Mouse (Mus musculus): ENCODE measurements around the gene Madd. TPM values are rescaled to one million over a fixed set of nuclear protein-coding genes. Genes with fewer than 3 reads are reported as not detected.

Gene Madd
- polyA plus RNA-seq, 1 experiment from 2014 or later: 17.8 TPM

- Histone ChIP-seq H3K36me3 (replicated peaks) (peaks cover 45% of the 10 kb centered on the region), H3K27ac (no peak overlapping the region), H3K4me1 (peaks cover 7% of the 10 kb centered on the region), H3K27me3 (ENCODE audit: poor library complexity, severe bottlenecking) (no peaks in the 10 kb centered on the region), H3K9me3 (no peaks in the 10 kb centered on the region), H3K4me3 (no peak overlapping the region)
- WGBS: 88% methylated on average over 11 of the region's 11 CpGs
- no peak for DNase-seq (ENCODE audit: extremely low spot score, low spot score)
Measured at GRCm38 (mm10) chr2:91136513-91137412, 46.9 kb downstream of the Madd start.

DNA sequence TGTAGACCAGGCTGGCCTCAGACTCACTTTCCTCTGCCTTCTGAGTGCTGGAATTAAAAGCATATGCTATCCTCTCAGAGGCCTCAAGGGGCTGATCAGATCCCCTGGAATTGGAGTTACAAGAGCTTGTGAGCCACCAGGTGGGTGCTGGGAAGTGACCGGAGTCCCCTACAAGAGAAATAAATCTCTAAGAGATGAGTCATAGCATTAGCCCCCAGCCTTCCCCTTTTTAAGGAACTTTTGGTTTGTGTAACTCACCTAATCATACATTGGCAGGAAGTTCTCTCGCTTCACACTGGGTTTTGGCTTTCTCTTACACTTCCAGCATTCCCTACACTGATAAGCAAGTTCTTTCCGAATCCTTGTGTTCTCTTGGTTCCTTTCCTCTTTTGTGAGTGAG is 51.6 kb downstream of the Madd start:
- Histone ChIP-seq H3K36me3 (replicated peaks) (peaks cover 1% of the 10 kb centered on the region; the same call in 1 of the 2 replicates), H3K27ac (no peak overlapping the region), H3K4me3 (no peak overlapping the region), H3K4me1 (no peaks in the 10 kb centered on the region), H3K9me3 (no peaks in the 10 kb centered on the region), H3K27me3 (ENCODE audit: poor library complexity, severe bottlenecking) (no peaks in the 10 kb centered on the region)
- DNase-seq (ENCODE audit: extremely low spot score, low spot score): no peak
- 83% methylated on average over 3 of the region's 3 CpGs for WGBS

DNA sequence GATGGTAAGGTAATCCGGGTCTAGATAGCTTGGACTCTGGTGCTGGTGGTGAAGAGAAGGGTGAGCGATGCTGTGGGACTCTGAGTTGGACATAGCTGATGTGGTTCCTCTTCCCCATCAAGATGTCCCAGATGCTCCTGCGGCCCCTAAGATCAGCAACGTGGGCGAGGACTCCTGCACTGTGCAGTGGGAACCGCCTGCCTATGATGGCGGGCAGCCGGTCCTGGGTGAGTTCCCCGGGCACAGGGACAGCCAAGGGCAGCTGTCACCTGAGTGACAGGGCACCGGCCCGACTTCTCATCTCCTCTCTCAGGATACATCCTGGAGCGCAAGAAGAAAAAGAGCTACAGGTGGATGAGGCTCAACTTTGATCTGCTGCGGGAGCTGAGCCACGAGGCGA is 52.4 kb downstream of the Madd start:
- H3K4me1 ChIP-seq: no peaks in the 10 kb centered on the region
- DNase-seq (ENCODE audit: extremely low spot score, low spot score): no peak
- no peak overlapping the region for H3K27ac ChIP-seq
- H3K27me3 ChIP-seq (ENCODE audit: poor library complexity, severe bottlenecking): no peaks in the 10 kb centered on the region
- H3K36me3 ChIP-seq (replicated peaks): no peaks in the 10 kb centered on the region; the same call in 1 of the 2 replicates
- no peak overlapping the region for H3K4me3 ChIP-seq
- WGBS: 92% methylated on average over 15 of the region's 15 CpGs
- H3K9me3 ChIP-seq: no peaks in the 10 kb centered on the region

DNA sequence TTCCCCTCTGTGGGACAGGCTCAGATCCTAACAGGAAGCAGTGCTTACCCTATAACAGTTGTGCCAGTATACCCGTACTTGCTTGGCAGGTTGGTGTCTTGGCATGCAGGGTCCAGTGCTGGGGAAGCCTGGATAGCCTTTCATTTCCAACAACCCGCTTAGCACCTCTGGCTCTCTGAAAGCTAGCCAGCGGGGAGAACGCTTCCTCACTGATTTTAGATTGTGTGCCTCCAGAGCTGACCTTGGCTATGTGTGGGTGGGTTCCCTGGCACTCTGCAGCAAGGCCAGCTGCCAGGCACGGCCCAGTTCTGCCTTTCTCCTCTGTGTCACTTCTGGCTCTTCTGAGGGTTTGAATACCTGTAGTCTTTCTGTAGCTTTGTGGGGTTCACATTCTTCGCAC is 53.5 kb downstream of the Madd start:
- no peaks in the 10 kb centered on the region for H3K9me3 ChIP-seq
- 91% methylated on average over 6 of the region's 6 CpGs for WGBS
- no peaks in the 10 kb centered on the region for H3K36me3 ChIP-seq (replicated peaks)
- no peak overlapping the region for H3K27ac ChIP-seq
- no peaks in the 10 kb centered on the region for H3K4me1 ChIP-seq
- DNase-seq (ENCODE audit: extremely low spot score, low spot score): no peak
- H3K4me3 ChIP-seq: no peak overlapping the region
- H3K27me3 ChIP-seq (ENCODE audit: poor library complexity, severe bottlenecking): no peaks in the 10 kb centered on the region

GRCm38 (mm10) chr2:91128761-91129160 is 54.9 kb downstream of the Madd start:
- H3K36me3 ChIP-seq (replicated peaks): no peaks in the 10 kb centered on the region
- no peaks in the 10 kb centered on the region for H3K9me3 ChIP-seq
- 92% methylated on average over 5 of the region's 5 CpGs for WGBS
- H3K4me3 ChIP-seq: no peak overlapping the region
- no peaks in the 10 kb centered on the region for H3K27me3 ChIP-seq (ENCODE audit: poor library complexity, severe bottlenecking)
- DNase-seq (ENCODE audit: extremely low spot score, low spot score): no peak
- H3K27ac ChIP-seq: no peak overlapping the region
- no peaks in the 10 kb centered on the region for H3K4me1 ChIP-seq

GRCm38 (mm10) chr2:91125101-91125500 is 58.5 kb downstream of the Madd start:
- H3K27ac ChIP-seq: no peak overlapping the region
- H3K4me1 ChIP-seq: no peaks in the 10 kb centered on the region
- H3K27me3 ChIP-seq (ENCODE audit: poor library complexity, severe bottlenecking): no peaks in the 10 kb centered on the region
- 88% methylated on average over 10 of the region's 10 CpGs for WGBS
- no peaks in the 10 kb centered on the region for H3K36me3 ChIP-seq (replicated peaks)
- no peaks in the 10 kb centered on the region for H3K9me3 ChIP-seq
- no peak overlapping the region for H3K4me3 ChIP-seq
- DNase-seq (ENCODE audit: extremely low spot score, low spot score): no peak

GRCm38 (mm10) chr2:91123521-91123920 is 60.1 kb downstream of the Madd start:
- Histone ChIP-seq H3K36me3 (replicated peaks) (no peaks in the 10 kb centered on the region), H3K4me1 (peaks cover 7% of the 10 kb centered on the region; the same call in 1 of the 2 replicates), H3K27me3 (ENCODE audit: poor library complexity, severe bottlenecking) (no peaks in the 10 kb centered on the region), H3K27ac (no peak overlapping the region), H3K4me3 (no peak overlapping the region), H3K9me3 (no peaks in the 10 kb centered on the region)
- no peak for DNase-seq (ENCODE audit: extremely low spot score, low spot score)
- 87% methylated on average over 6 of the region's 6 CpGs for WGBS

DNA sequence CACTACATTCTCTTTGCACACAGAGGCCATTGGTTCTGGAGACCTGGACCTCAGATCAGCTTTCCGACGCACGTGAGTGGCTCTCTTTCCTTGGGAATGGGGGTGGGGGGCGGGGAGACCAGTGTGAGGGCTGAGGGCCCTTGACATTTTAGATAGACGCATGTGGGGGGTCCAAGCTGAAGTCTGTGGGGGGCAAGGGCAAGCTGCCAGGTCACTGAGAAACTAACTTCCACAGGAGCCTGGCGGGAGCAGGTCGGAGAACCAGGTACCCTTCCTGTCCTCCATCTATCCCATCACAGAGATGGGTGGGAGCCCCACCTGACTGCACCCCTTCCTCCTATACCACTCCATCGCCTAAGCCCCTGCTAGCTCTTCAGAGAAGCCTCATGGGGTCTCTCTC is 62.1 kb downstream of the Madd start:
- 78% methylated on average over 8 of the region's 8 CpGs for WGBS
- H3K27ac ChIP-seq: no peak overlapping the region
- H3K27me3 ChIP-seq (ENCODE audit: poor library complexity, severe bottlenecking): peaks cover 14% of the 10 kb centered on the region
- DNase-seq (ENCODE audit: extremely low spot score, low spot score): no peak
- peaks cover 7% of the 10 kb centered on the region; the same call in 1 of the 2 replicates for H3K4me1 ChIP-seq
- H3K9me3 ChIP-seq: no peaks in the 10 kb centered on the region
- H3K36me3 ChIP-seq (replicated peaks): no peaks in the 10 kb centered on the region
- H3K4me3 ChIP-seq: no peak overlapping the region

DNA sequence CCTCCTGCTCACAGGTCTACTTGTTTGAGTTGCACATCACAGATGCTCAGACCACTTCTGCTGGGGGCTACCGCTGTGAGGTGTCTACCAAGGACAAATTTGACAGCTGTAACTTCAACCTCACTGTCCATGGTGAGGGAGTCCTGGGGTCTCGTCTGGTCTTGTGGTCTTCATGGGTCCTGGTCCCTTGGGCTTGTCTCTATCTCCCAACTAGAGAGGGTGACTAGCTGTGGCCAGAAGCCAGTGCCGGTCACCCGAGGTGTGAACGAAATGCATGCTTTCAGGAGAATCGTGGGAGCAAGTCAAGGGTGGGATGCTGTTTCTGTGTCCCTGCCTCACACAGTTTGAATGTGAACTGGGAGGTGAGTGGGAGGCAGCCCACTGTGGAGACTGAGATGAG is 62.6 kb downstream of the Madd start:
- H3K4me3 ChIP-seq: no peak overlapping the region
- no peaks in the 10 kb centered on the region for H3K36me3 ChIP-seq (replicated peaks)
- peaks cover 18% of the 10 kb centered on the region for H3K27me3 ChIP-seq (ENCODE audit: poor library complexity, severe bottlenecking)
- DNase-seq (ENCODE audit: extremely low spot score, low spot score): no peak
- peaks cover 7% of the 10 kb centered on the region; the same call in 1 of the 2 replicates for H3K4me1 ChIP-seq
- H3K27ac ChIP-seq: no peak overlapping the region
- 89% methylated on average over 6 of the region's 6 CpGs for WGBS
- H3K9me3 ChIP-seq: no peaks in the 10 kb centered on the region

GRCm38 (mm10) chr2:91120261-91120671 is 63.4 kb downstream of the Madd start:
- Histone ChIP-seq H3K9me3 (no peaks in the 10 kb centered on the region), H3K27me3 (ENCODE audit: poor library complexity, severe bottlenecking) (peaks cover 24% of the 10 kb centered on the region), H3K27ac (no peak overlapping the region), H3K36me3 (replicated peaks) (no peaks in the 10 kb centered on the region), H3K4me1 (peaks cover 12% of the 10 kb centered on the region), H3K4me3 (no peak overlapping the region)
- no peak for DNase-seq (ENCODE audit: extremely low spot score, low spot score)
- WGBS: 78% methylated on average over 6 of the region's 6 CpGs

DNA sequence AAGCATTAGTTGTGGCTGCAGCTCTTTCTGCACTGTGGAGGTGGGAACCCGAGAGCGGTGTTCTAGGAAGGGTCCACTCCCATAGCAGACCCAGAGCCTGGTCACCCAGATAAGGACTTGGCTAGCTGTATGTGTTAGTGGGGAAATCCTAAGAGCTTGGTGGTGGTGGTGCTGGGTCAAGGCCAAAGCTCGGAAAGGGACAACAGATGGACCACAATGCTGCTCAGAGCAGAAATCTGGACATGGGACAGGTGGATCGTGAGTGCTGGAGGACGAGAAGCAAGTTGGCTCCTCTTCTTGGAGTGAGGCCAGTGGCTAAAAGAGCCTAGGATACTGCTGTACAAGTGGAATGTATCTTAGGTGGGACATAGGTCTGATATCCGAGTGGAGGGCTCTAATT is 64.1 kb downstream of the Madd start:
- H3K27me3 ChIP-seq (ENCODE audit: poor library complexity, severe bottlenecking): peaks cover 26% of the 10 kb centered on the region
- H3K4me3 ChIP-seq: no peak overlapping the region
- no peaks in the 10 kb centered on the region for H3K36me3 ChIP-seq (replicated peaks)
- no peak for DNase-seq (ENCODE audit: extremely low spot score, low spot score)
- H3K4me1 ChIP-seq: peaks cover 17% of the 10 kb centered on the region
- no peaks in the 10 kb centered on the region for H3K9me3 ChIP-seq
- WGBS: 83% methylated on average over 6 of the region's 6 CpGs
- no peak overlapping the region for H3K27ac ChIP-seq

DNA sequence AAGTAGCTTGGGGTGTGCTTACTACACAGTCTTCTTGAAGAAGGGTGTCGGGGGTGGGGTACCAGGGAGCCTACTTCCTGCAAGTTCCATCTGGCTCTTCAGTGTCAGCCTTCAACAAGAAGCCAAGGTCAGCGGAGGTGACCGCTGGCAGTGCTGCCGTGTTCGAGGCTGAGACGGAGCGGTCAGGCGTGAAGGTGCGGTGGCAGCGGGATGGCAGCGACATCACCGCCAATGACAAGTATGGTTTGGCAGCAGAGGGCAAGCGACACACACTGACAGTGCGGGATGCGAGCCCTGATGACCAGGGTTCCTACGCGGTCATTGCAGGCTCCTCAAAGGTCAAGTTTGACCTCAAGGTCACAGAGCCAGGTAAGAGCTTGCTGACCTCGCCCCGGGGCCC is 64.6 kb downstream of the Madd start:
- peaks cover 31% of the 10 kb centered on the region for H3K27me3 ChIP-seq (ENCODE audit: poor library complexity, severe bottlenecking)
- peaks cover 17% of the 10 kb centered on the region for H3K4me1 ChIP-seq
- H3K4me3 ChIP-seq: no peak overlapping the region
- WGBS: 89% methylated on average over 19 of the region's 19 CpGs
- no peak for DNase-seq (ENCODE audit: extremely low spot score, low spot score)
- H3K9me3 ChIP-seq: no peaks in the 10 kb centered on the region
- no peak overlapping the region for H3K27ac ChIP-seq
- no peaks in the 10 kb centered on the region for H3K36me3 ChIP-seq (replicated peaks)

GRCm38 (mm10) chr2:91118647-91119046 is 65.0 kb downstream of the Madd start:
- Histone ChIP-seq H3K27me3 (ENCODE audit: poor library complexity, severe bottlenecking) (peaks cover 32% of the 10 kb centered on the region), H3K36me3 (replicated peaks) (no peaks in the 10 kb centered on the region), H3K27ac (no peak overlapping the region), H3K4me1 (peaks cover 17% of the 10 kb centered on the region), H3K9me3 (no peaks in the 10 kb centered on the region), H3K4me3 (no peak overlapping the region)
- no peak for DNase-seq (ENCODE audit: extremely low spot score, low spot score)
- 74% methylated on average over 1 of the region's 1 CpGs for WGBS
